ENCODE assay signal across 7 mouse cellular contexts in the genomic region with DNA sequence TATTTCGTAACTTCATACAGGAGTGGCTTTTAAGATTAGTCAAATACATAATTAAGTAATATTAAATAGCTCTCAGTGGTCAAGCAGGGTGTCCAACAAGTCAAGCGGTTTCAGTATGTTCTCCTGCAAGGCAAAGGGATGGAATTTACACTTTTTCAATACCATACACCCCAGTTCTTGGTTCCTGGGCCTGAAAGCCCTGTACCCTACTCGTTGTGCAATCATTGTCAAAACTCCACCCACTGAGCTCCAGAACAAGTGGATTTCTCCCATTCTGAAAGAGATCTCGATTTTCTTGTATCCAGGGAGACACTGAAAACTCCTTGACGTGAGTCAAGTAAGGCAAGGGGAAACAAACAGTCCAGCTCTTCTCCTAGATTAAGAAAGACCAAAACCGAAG. TPM values are rescaled to one million over a fixed set of nuclear protein-coding genes. Genes with fewer than 3 reads are reported as not detected.
DNase-seq lines count a peak whose midpoint lies in the region; ATAC-seq and TF ChIP-seq lines count a peak whose summit lies in the region.

No protein-coding gene starts in this region.

- H3K4me1 ChIP-seq in G1E (ENCODE audit: insufficient read depth, low read depth, low read length): peaks cover 6% of the 10 kb centered on the region; the same call in 1 of the 2 replicates
- H3K4me1 ChIP-seq in liver, embryonic 14.5 days (replicated peaks; ENCODE audit: control insufficient read depth in 2 of 2, insufficient read depth in 2 of 2, low read length in 1 of 2): peaks cover 0 to 3% of the 10 kb centered on the region in 2 experiments; a peak in 2 of 4 replicates
- no peaks in the 10 kb centered on the region for H3K4me1 ChIP-seq in neural tube, embryonic 15.5 days

- DNase-seq in 416B (ENCODE audit: low read depth) (peak; percentile 50), G1E (ENCODE audit: low spot score) (no peak)
- peak; percentile 2 for DNase-seq in heart, adult 9 months (ENCODE audit: low spot score in 2 of 2)
- DNase-seq in liver, embryonic 14.5 days (ENCODE audit: low read depth in 3 of 3, low spot score in 3 of 3): no peak
- DNase-seq in ovary, postnatal 36 days (ENCODE audit: low spot score): no peak
- no peak for DNase-seq in layer of hippocampus, postnatal 14 days (ENCODE audit: low spot score in 2 of 2)

- peak overlapping the region; percentile 80 for H3K4me2 ChIP-seq in liver, embryonic 14.5 days (ENCODE audit: low read depth)
- peak overlapping the region; percentile 78 for H3K4me2 ChIP-seq in neural tube, embryonic 15.5 days

- H3K36me3 ChIP-seq in G1E (replicated peaks): peaks cover 18% of the 10 kb centered on the region
- no peaks in the 10 kb centered on the region for H3K36me3 ChIP-seq in liver, embryonic 14.5 days (replicated peaks; ENCODE audit: control insufficient read depth, insufficient read depth, low read depth)
- no peaks in the 10 kb centered on the region for H3K36me3 ChIP-seq in neural tube, embryonic 15.5 days

- H3K9me3 ChIP-seq in G1E (replicated peaks): no peaks in the 10 kb centered on the region
- no peaks in the 10 kb centered on the region for H3K9me3 ChIP-seq in liver, embryonic 14.5 days (ENCODE audit: control insufficient read depth, low read length)
- H3K9me3 ChIP-seq in neural tube, embryonic 15.5 days (replicated peaks): no peaks in the 10 kb centered on the region

- peak overlapping the region; percentile 58 for H3K9ac ChIP-seq in liver, embryonic 14.5 days (replicated peaks)
- H3K9ac ChIP-seq in neural tube, embryonic 15.5 days (replicated peaks): no peak overlapping the region

- 27% methylated on average over 6 of the region's 6 CpGs for WGBS in liver, embryonic 14.5 days (ENCODE audit: insufficient replicate concordance)
- 46% methylated on average over 6 of the region's 6 CpGs for WGBS in neural tube, embryonic 15.5 days

- no peak for TF ChIP-seq CTCF in G1E (IDR thresholded peaks at IDR 0.05; ENCODE audit: low read depth, low read length)
- no peak for TF ChIP-seq CTCF in liver, embryonic 14.5 days (IDR thresholded peaks at IDR 0.05; ENCODE audit: low read depth)

- H3K4me3 ChIP-seq in G1E (ENCODE audit: low read depth, low read length): peak overlapping the region; percentile 81
- H3K4me3 ChIP-seq in liver, embryonic 14.5 days (ENCODE audit: insufficient read depth in 1 of 2, low read depth in 2 of 2, low read length in 2 of 2): peak overlapping the region; percentile 64 to 90
- peak overlapping the region; percentile 57 for H3K4me3 ChIP-seq in neural tube, embryonic 15.5 days (replicated peaks)

- no peak for TF ChIP-seq EP300 in liver, embryonic 14.5 days (IDR thresholded peaks at IDR 0.05; ENCODE audit: low read depth)

- H3K27me3 ChIP-seq in G1E (ENCODE audit: insufficient read depth, low read length): no peaks in the 10 kb centered on the region
- no peaks in the 10 kb centered on the region for H3K27me3 ChIP-seq in liver, embryonic 14.5 days (ENCODE audit: control insufficient read depth, insufficient read depth, low read length)
- H3K27me3 ChIP-seq in neural tube, embryonic 15.5 days (replicated peaks): 0 out of 2 replicates have a peak, but pooled peaks cover 3% of the 10 kb centered on the region

- ATAC-seq in G1E (ENCODE audit: extremely low read depth, insufficient number of reproducible peaks, low FRiP score, poor library complexity, severe bottlenecking): no peak
- no peak for ATAC-seq in liver, embryonic 14.5 days (ENCODE audit: insufficient read depth)
- ATAC-seq in neural tube, embryonic 15.5 days (ENCODE audit: low FRiP score): no peak

- H3K27ac ChIP-seq in liver, embryonic 14.5 days: no peak overlapping the region
- no peak overlapping the region for H3K27ac ChIP-seq in neural tube, embryonic 15.5 days (replicated peaks)

RNA-seq across cellular contexts. Expression of a gene that starts 1.2 kb away (rescaled TPM):
- 39.1 and 43.0 TPM in 2 replicates for total RNA-seq in G1E (2014; fragmentation: Nextera tagmentation)
- 32.2 and 36.5 TPM in 2 replicates for total RNA-seq in G1E (2017)
- 5.5 and 8.2 TPM in 2 replicates for polyA plus RNA-seq in G1E (2012)
- polyA plus RNA-seq in liver, embryonic 14.5 days (2012; rRNA removed): 3.5 and 5.4 TPM in 2 replicates
- 6.2 and 7.1 TPM in 2 replicates for polyA plus RNA-seq in liver, embryonic 14.5 days (2014; fragmentation: Nextera tagmentation; extraction: Ambion mirVana)
- polyA plus RNA-seq in neural tube, embryonic 15.5 days (2015; fragmentation: Nextera tagmentation; extraction: Ambion mirVana): 11.1 and 14.1 TPM in 2 replicates
- 10 to 100 TPM; 19.9 to 20.3 TPM for total RNA-seq in layer of hippocampus, postnatal 14 days (2021)

Comparison
In these comparisons a context has a peak if more than half of its experiments do, and no peak if none do; other contexts are left out.
1. DNase-seq: peak in 416B (single experiment) and heart, adult 9 months (2 of 2); none in G1E (single experiment), liver, embryonic 14.5 days (0 of 3), ovary, postnatal 36 days (single experiment) and layer of hippocampus, postnatal 14 days (0 of 2).
2. Peak in every context shown above with its lines, with median percentiles within 50 percentile points of each other: H3K4me3 ChIP-seq.